Mouse (Mus musculus) lung, postnatal 14 days (tissue): ENCODE measurements at regions not wholly inside any gene's neighbourhood (a gene's known extent, or its start where the extent isn't known, plus 50 kb on each side); places are given as distances from the start of the nearest gene placed in this dataset.

Experiments
- DNase-seq: peaks from one replicate; pipeline ENCODE4 v3.0.0; 2021

GRCm38 (mm10) chrX:11931432-11931831 is 228.7 kb downstream of the Bcor start:
- DNase-seq: no peak

- peak; percentile 67 for DNase-seq
Observed at GRCm38 (mm10) chrX:11935337-11935736, 224.8 kb downstream of the Bcor start.

- DNase-seq: no peak
Observed at GRCm38 (mm10) chrX:11940246-11940645, 219.9 kb downstream of the Bcor start.

GRCm38 (mm10) chrX:11943367-11943766 is 216.8 kb downstream of the Bcor start:
- peak; percentile 40 for DNase-seq

GRCm38 (mm10) chrX:11944574-11944973 is 215.6 kb downstream of the Bcor start:
- no peak for DNase-seq

- no peak for DNase-seq
Observed at GRCm38 (mm10) chrX:11945280-11945679, 214.9 kb downstream of the Bcor start.

GRCm38 (mm10) chrX:11952193-11952592 is 208.0 kb downstream of the Bcor start:
- peak; percentile 48 for DNase-seq

GRCm38 (mm10) chrX:11956194-11956593 is 204.0 kb downstream of the Bcor start:
- DNase-seq: no peak

GRCm38 (mm10) chrX:11957011-11957410 is 203.1 kb downstream of the Bcor start:
- no peak for DNase-seq

- DNase-seq: no peak
Observed at GRCm38 (mm10) chrX:11959871-11960552, 200.1 kb downstream of the Bcor start.

- no peak for DNase-seq
Observed at GRCm38 (mm10) chrX:11961350-11961749, 198.8 kb downstream of the Bcor start.

GRCm38 (mm10) chrX:11964428-11964827 is 195.7 kb downstream of the Bcor start:
- DNase-seq: no peak

GRCm38 (mm10) chrX:11978679-11979078 is 181.5 kb downstream of the Bcor start:
- DNase-seq: no peak

GRCm38 (mm10) chrX:11983276-11983675 is 176.9 kb downstream of the Bcor start:
- DNase-seq: no peak
